Mouse (Mus musculus) gastrocnemius, adult 8-10 months (tissue): Measurements from ENCODE around the gene Pdzd7. TPM values are rescaled to one million over a fixed set of nuclear protein-coding genes. Genes with fewer than 3 reads are reported as not detected.

ENCODE experiments used
- DNase-seq, 2 experiments: peaks; one replicate each; pipeline ENCODE4 v3.0.0; 2022; ENCODE audit warnings: low spot score in 2 of 2
- total RNA-seq, 4 experiments: library from RNA; stranded (reverse); gene quantifications; 2 replicates each; pipeline ENCODE4 v1.2.4; 2022

Pdzd7 gene
- total RNA-seq, 4 experiments from 2014 or later, result 2.9 to 5.4 (median 4.1) TPM

DNA sequence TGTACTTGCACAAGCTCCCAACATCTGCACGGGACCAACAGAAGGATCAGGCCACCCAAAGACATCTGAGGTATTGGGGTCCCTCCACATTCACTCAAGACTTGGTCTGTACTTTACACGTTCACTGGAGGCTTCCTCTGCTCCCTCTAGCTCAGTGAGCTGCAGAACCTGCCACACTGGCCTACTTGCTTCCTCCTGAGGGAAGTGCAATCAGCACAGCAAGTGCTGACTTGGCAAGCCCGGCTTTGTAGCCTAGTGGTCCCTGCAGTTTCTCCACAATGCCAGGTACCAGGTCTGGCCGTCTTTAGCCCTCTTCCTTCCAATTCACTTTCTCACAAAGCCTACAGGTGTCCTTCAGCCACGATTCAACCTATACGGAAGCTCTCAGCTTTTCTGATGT, 58.5 kb downstream of the Pdzd7 start:
- no peak for DNase-seq

DNA sequence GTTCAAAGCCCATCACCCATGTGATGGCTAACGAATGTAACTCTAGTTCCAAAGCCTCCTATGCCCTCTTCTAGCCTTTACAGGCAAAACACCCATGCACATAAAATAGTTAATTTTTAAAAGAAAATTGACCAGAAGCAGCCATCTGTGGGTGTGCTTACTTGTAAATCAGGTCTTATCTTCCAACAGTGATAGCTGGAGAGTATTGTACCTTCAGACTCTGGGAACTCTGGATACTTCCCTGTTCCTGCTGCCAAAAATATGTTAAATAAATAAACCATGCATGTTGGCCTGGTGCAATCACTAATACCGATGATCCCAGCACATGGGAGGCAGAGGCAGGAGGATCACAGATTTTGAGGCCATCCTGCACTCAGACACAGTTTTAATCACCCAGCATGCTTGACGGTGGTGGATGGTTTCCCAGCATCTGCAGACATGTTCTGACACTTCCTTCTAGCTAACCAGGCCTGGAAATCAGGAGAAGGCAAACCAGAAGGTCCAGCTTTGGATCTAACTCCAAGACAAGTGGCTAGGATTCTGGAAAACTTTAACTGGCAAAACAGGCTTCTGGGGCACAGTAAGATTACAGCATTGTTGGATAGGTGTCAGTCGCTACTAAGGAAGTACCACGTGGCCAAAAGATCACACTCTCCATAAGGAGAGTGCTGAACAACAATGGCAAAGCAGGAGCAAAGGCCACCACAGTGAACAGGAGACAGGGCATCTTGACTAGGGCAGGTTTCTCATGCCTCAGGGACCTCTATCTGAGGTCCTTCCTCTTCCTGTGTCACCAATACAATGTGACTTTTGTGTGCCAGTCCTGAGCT, 60.1 kb downstream of the Pdzd7 start:
- DNase-seq, result no peak

DNA sequence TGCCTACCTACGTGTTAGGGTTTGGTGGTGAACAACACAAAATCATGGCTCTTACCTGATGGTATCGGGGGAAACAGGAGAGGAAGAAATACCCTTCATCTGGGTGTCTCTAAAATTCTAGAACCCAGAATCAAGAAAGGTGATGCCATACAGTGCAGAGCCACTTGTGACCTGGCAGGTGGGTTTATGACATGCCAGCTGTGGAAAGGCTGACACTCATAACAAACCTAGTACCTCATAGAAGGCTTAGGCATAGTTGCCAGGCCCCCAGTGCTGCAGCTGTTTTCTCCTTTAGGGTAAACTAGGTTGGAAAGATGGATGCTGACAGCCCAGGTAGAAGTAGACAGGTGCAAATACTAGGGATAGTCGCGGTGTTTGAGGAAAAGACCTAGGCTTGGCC, 61.1 kb downstream of the Pdzd7 start:
- DNase-seq, result no peak

DNA sequence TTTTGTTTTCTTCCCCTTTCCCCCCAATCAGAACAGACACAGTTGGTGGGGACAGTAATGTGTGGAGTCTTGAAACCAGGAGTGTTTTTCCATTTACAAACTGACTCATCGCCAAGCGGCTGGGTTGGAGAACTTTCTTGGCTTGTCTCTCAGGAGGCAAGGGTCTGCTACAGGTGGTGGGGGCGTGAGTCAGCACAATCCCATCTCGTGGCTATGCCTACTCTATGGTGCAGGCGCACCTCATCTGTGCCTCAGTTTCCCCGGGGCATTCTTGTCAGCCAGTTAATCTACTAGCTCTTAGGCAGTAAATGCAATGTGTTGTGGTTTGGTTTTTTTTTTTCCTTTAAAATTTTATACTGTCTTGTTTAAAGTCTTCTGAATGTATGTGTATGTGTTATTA, 62.2 kb downstream of the Pdzd7 start:
- no peak for DNase-seq

DNA sequence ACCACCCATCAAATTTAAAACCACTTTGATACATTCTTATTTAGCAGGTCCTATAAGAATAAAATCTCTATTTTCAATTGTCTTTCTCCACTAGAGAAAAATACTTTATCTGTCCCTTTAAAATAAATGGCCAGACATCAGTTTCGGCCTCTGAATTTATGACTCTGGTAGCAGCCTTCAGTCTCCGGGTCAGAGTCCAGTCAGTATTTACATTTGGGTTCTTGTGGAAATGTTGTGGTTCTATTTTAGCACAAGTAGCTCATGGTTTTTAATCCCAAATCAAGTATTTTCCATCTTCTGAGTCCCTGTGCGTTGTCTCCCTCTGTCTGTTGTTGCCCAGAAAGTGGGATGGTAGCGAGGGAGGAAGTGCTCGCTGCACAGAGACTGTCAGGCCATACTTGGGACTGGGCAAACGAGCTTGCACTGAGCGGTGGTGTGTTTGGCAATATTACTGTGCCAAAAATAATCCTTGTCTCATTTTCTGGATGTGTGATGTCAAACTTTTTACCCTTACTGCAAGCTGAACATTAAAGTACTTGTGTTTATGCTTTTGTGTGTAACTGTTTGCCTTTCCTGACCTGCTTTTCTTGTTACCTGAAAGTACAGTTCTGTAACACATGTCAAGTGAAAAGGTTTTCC, 62.9 kb downstream of the Pdzd7 start:
- DNase-seq, result no peak

DNA sequence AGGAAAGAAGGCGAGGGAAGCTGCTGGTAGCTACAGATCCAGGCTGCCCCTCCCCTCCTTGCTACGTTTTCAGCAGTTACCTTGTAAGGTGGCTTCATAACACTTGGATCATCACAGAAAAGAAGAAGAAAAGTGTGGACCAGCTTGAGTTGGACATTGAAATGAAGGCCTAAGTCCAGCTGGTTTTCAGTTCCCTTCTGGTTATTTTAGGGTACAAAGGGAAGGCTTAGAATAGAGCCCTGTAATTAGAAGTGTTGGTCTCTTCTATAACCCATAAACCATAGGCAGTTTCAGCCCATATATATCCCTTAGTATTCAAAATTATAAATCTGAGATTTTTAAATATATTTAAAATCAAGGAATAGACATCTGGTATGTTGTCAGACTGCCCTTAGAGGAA, 64.7 kb downstream of the Pdzd7 start:
- no peak for DNase-seq

DNA sequence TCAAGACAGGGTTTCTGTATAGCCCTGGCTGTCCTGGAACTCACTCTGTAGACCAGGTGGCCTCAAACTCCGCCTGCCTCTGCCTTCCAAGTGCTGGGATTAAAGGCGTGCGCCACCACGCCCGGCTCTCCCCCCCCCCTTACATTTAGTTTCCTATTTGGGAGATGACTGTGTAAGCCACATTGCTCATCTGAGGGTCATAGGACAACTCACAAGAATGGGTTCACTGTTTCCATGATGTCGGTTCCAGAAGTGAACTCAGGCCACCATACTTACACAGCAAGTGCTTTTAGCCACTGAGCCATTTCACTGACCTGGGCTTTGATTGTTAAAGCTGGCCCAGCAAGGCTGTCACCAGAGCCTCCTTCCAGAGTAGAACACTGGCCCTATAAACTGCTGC, 68.4 kb downstream of the Pdzd7 start:
- DNase-seq, result no peak

Other genes starting within 250 kb of the Pdzd7 start
- gene Slf2, start 114.6 kb downstream of the Pdzd7 start, total RNA-seq, result 10 to 100 TPM; 10.9 to 13.7 (median 11.0) TPM
- gene Sema4g, start 56.6 kb downstream of the Pdzd7 start, total RNA-seq, result under 1 TPM; 0.13 to 0.41 (median 0.21) TPM
- 10 to 100 TPM; 18.9 to 39.5 (median 21.9) TPM for gene Twnk, start 40.1 kb downstream of the Pdzd7 start, total RNA-seq
- 10 to 100 TPM; 30.2 to 36.4 (median 34.1) TPM for gene Mrpl43, start 39.3 kb downstream of the Pdzd7 start, total RNA-seq
- 10 to 100 TPM; 17.9 to 25.9 (median 20.5) TPM for gene Lzts2, start 31.3 kb downstream of the Pdzd7 start, total RNA-seq
- 10 to 100 TPM; 21.2 to 25.8 (median 22.7) TPM for gene Sfxn3, start 1.8 kb upstream of the Pdzd7 start, total RNA-seq
- 1 to 10 TPM; 5.3 to 9.2 (median 7.1) TPM for gene Kazald1, start 29.5 kb upstream of the Pdzd7 start, total RNA-seq
- not detected for gene Tlx1, start 105.0 kb upstream of the Pdzd7 start, total RNA-seq
- gene Lbx1, start 190.1 kb upstream of the Pdzd7 start, total RNA-seq, result 10 to 100 TPM; 59.4 to 70.9 (median 64.3) TPM